Mouse (Mus musculus) gastrocnemius, adult 8-10 months (tissue): ENCODE results near the gene Cfap77. TPM values are rescaled to one million over a fixed set of nuclear protein-coding genes. Genes with fewer than 3 reads are reported as not detected.

Source experiments
- DNase-seq, 2 experiments: peaks; one replicate each; pipeline ENCODE4 v3.0.0; 2022; ENCODE audit warnings: low spot score in 2 of 2
- total RNA-seq, 4 experiments: library from RNA; stranded (reverse); gene quantifications; 2 replicates each; pipeline ENCODE4 v1.2.4; 2022

The Cfap77 gene
- total RNA-seq, 4 experiments from 2014 or later = not detected

- DNase-seq = no peak
Measured at GRCm38 (mm10) chr2:29051932-29052331, 2.9 kb downstream of the Cfap77 start.

GRCm38 (mm10) chr2:29046151-29046550 is 8.7 kb downstream of the Cfap77 start:
- DNase-seq = no peak

GRCm38 (mm10) chr2:29042124-29042523 is 12.7 kb downstream of the Cfap77 start:
- DNase-seq = no peak

- DNase-seq = no peak
Measured at GRCm38 (mm10) chr2:29041477-29041768, 13.4 kb downstream of the Cfap77 start.

GRCm38 (mm10) chr2:29040594-29041476 is 14.0 kb downstream of the Cfap77 start:
- no peak for DNase-seq

- DNase-seq = no peak
Measured at GRCm38 (mm10) chr2:29039741-29040140, 15.1 kb downstream of the Cfap77 start.

- DNase-seq = no peak
Measured at GRCm38 (mm10) chr2:29035698-29036097, 19.2 kb downstream of the Cfap77 start.

- DNase-seq = no peak
Measured at GRCm38 (mm10) chr2:29034542-29035475, 20.1 kb downstream of the Cfap77 start.

- DNase-seq = no peak
Measured at GRCm38 (mm10) chr2:29031951-29032350, 22.9 kb downstream of the Cfap77 start.

- no peak for DNase-seq
Measured at GRCm38 (mm10) chr2:29030048-29030734, 24.7 kb downstream of the Cfap77 start.

- no peak for DNase-seq
Measured at GRCm38 (mm10) chr2:29025284-29025683, 29.6 kb downstream of the Cfap77 start.

- no peak for DNase-seq
Measured at GRCm38 (mm10) chr2:29023001-29023400, 31.9 kb downstream of the Cfap77 start.

- DNase-seq = no peak
Measured at GRCm38 (mm10) chr2:29021025-29021424, 33.8 kb downstream of the Cfap77 start.

- DNase-seq = no peak
Measured at GRCm38 (mm10) chr2:29018680-29019079, 36.2 kb downstream of the Cfap77 start.

GRCm38 (mm10) chr2:29016599-29017587 is 38.0 kb downstream of the Cfap77 start:
- DNase-seq = no peak

GRCm38 (mm10) chr2:29012523-29012922 is 42.3 kb downstream of the Cfap77 start:
- DNase-seq = no peak

- no peak for DNase-seq
Measured at GRCm38 (mm10) chr2:29007656-29008055, 47.2 kb downstream of the Cfap77 start.

- no peak for DNase-seq
Measured at GRCm38 (mm10) chr2:29006455-29007034, 48.3 kb downstream of the Cfap77 start.

- DNase-seq = no peak
Measured at GRCm38 (mm10) chr2:29004037-29004436, 50.8 kb downstream of the Cfap77 start.

GRCm38 (mm10) chr2:28998246-28998645 is 56.6 kb downstream of the Cfap77 start:
- no peak for DNase-seq
